Mouse (Mus musculus) cerebellum, adult 2 months (tissue): Measurements from ENCODE around the gene Ttll11.

ENCODE experiments used
- CTCF ChIP-seq: fragments of 200-500 bp; IDR thresholded peaks from 2 replicates; pipeline ENCODE4 v1.5.1; 2011; ENCODE audit warnings: low read depth, mild to moderate bottlenecking, control low read depth, low read length, moderate library complexity, borderline replicate concordance; ENCODE audit not compliant: insufficient read depth
- POLR2A ChIP-seq: fragments of 200-500 bp; IDR thresholded peaks from 2 replicates; pipeline ENCODE4 v1.6.1; 2011; ENCODE audit warnings: low read length, control low read depth, borderline replicate concordance; ENCODE audit not compliant: insufficient read depth

GRCm38 (mm10) chr2:35931619-35932018, 48.1 kb downstream of the Ttll11 start:
- TF ChIP-seq CTCF = peak; percentile 33; the same call in 1 of the 2 replicates
- no peak for TF ChIP-seq POLR2A
